ENCODE assay signal across 22 mouse cellular contexts in genomic region chr6:127875883-127876282, GRCm38 (mm10). TPM values are rescaled to one million over a fixed set of nuclear protein-coding genes. Genes with fewer than 3 reads are reported as not detected.
DNase-seq lines count a peak whose midpoint lies in the region; ATAC-seq and TF ChIP-seq lines count a peak whose summit lies in the region.
"Had no signal": no experiment of that assay in that cellular context is flagged by ENCODE, and none has a peak within 500 bp of the region (broad histone marks: within the 10 kb centered on the region; RNA-seq: fewer than 3 reads in every experiment).

No protein-coding gene starts in this region.

- no peak for TF ChIP-seq CTCF in stomach, postnatal 0 days (IDR thresholded peaks at IDR 0.05; ENCODE audit: low read depth)

- DNase-seq in embryo, embryonic 10 days (ENCODE audit: low spot score) = peak; percentile 35
- DNase-seq in embryo, embryonic 9.5 days (ENCODE audit: extremely low spot score) = no peak
- DNase-seq in embryo, embryonic 11 days = peak; percentile 44
- DNase-seq in fibroblast of lung, adult 2 months (ENCODE audit: low read depth) = peak; percentile 63
- DNase-seq in limb, embryonic 11.5 days (ENCODE audit: low spot score) = no peak
- DNase-seq in stomach, postnatal 0 days (ENCODE audit: low spot score) = no peak
- DNase-seq in layer of hippocampus, postnatal 10 days (ENCODE audit: low spot score in 2 of 2) = no peak
- DNase-seq: adrenal gland, adult 2 months; cerebellum, adult 11 months; cerebellum, postnatal 14 days; heart, postnatal 4 days; kidney, adult 18-20 months; kidney, postnatal 10 days; liver, embryonic 13.5 days had no signal

- no peak; the same call in 1 of the 2 replicates for ATAC-seq in limb, embryonic 11.5 days (ENCODE audit: insufficient number of reproducible peaks, low FRiP score, low TSS enrichment, low read depth)
- no peak for ATAC-seq in stomach, postnatal 0 days (ENCODE audit: low FRiP score, low TSS enrichment)
- ATAC-seq in frontal cortex, adult (ENCODE audit: low TSS enrichment) = no peak
- ATAC-seq: CD4-positive, CD25-positive, alpha-beta regulatory T cell, adult 4 months; lung, postnatal 0 days had no signal

- H3K27me3 ChIP-seq in limb, embryonic 11.5 days (ENCODE audit: control insufficient read depth, insufficient read depth, low read length) = no peaks in the 10 kb centered on the region
- H3K27me3 ChIP-seq in stomach, postnatal 0 days (ENCODE audit: control insufficient read depth, insufficient read depth, low read length) = no peaks in the 10 kb centered on the region
- H3K27me3 ChIP-seq: liver, embryonic 13.5 days; neural tube, embryonic 12.5 days had no signal

- H3K27ac ChIP-seq in limb, embryonic 11.5 days (replicated peaks; ENCODE audit: low read depth, low read length) = 0 out of 2 replicates have a peak overlapping the region, but pooled peaks have one; percentile 21
- no peak overlapping the region for H3K27ac ChIP-seq in stomach, postnatal 0 days (replicated peaks)
- H3K27ac ChIP-seq: liver, embryonic 13.5 days; neural tube, embryonic 12.5 days had no signal

- no peaks in the 10 kb centered on the region for H3K36me3 ChIP-seq in limb, embryonic 11.5 days (ENCODE audit: control insufficient read depth, insufficient read depth, low read length)
- H3K36me3 ChIP-seq in stomach, postnatal 0 days (ENCODE audit: control insufficient read depth, insufficient read depth, low read length) = no peaks in the 10 kb centered on the region
- H3K36me3 ChIP-seq: G1E; heart, embryonic 12.5 days; liver, embryonic 13.5 days; neural tube, embryonic 12.5 days had no signal

- H3K4me1 ChIP-seq in limb, embryonic 11.5 days (ENCODE audit: control insufficient read depth, insufficient read depth, low read length) = peaks cover 16% of the 10 kb centered on the region
- H3K4me1 ChIP-seq in stomach, postnatal 0 days (replicated peaks; ENCODE audit: control insufficient read depth, insufficient read depth) = no peaks in the 10 kb centered on the region
- H3K4me1 ChIP-seq: liver, embryonic 13.5 days; neural tube, embryonic 12.5 days had no signal

- no peak overlapping the region for H3K9ac ChIP-seq in limb, embryonic 11.5 days (ENCODE audit: low read length)
- no peak overlapping the region for H3K9ac ChIP-seq in stomach, postnatal 0 days (ENCODE audit: low read length)
- H3K9ac ChIP-seq: heart, embryonic 12.5 days; liver, embryonic 13.5 days; neural tube, embryonic 12.5 days had no signal

- H3K4me3 ChIP-seq in limb, embryonic 11.5 days (ENCODE audit: low read depth, low read length) = no peak overlapping the region
- H3K4me3 ChIP-seq in stomach, postnatal 0 days (ENCODE audit: low read depth, low read length) = no peak overlapping the region
- H3K4me3 ChIP-seq: heart, embryonic 12.5 days; liver, embryonic 13.5 days; megakaryocyte, embryonic 14.5 days; neural tube, embryonic 12.5 days had no signal

- WGBS in limb, embryonic 11.5 days = 25% methylated on average over 11 of the region's 11 CpGs
- 69% methylated on average over 11 of the region's 11 CpGs for WGBS in stomach, postnatal 0 days

- no peak overlapping the region for H3K4me2 ChIP-seq in limb, embryonic 11.5 days (ENCODE audit: low read depth, severe bottlenecking)
- no peak overlapping the region for H3K4me2 ChIP-seq in stomach, postnatal 0 days (replicated peaks; ENCODE audit: low read depth)
- H3K4me2 ChIP-seq: heart, embryonic 12.5 days; liver, embryonic 13.5 days; neural tube, embryonic 12.5 days had no signal

- TF ChIP-seq EP300 in stomach, postnatal 0 days (optimal IDR thresholded peaks at IDR 0.05) = no peak

- no peaks in the 10 kb centered on the region for H3K9me3 ChIP-seq in limb, embryonic 11.5 days (ENCODE audit: control insufficient read depth, low read length)
- H3K9me3 ChIP-seq in stomach, postnatal 0 days (ENCODE audit: control insufficient read depth, low read length) = no peaks in the 10 kb centered on the region

RNA-seq across cellular contexts. Expression of gene Tspan11, which starts 11.5 kb away (rescaled TPM):
- polyA plus RNA-seq in limb, embryonic 11.5 days (2014; fragmentation: Nextera tagmentation; extraction: Ambion mirVana) = 13.6 and 13.7 TPM in 2 replicates
- 2.3 and 2.4 TPM in 2 replicates for polyA plus RNA-seq in stomach, postnatal 0 days (2015; fragmentation: Nextera tagmentation; extraction: Ambion mirVana)
- total RNA-seq in layer of hippocampus, postnatal 10 days (2021) = 1 to 10 TPM; 2.3 to 3.7 TPM
- total RNA-seq: granulocyte monocyte progenitor cell, adult 5-6 weeks had no signal
- polyA plus RNA-seq: CD4-positive, CD25-positive, alpha-beta regulatory T cell, adult 4 months; G1E had no signal

Comparison
In these comparisons a context has a peak if more than half of its experiments do, and no peak if none do; other contexts are left out.
1. DNase-seq: peak in embryo, embryonic 10 days (single experiment), embryo, embryonic 11 days (single experiment) and fibroblast of lung, adult 2 months (single experiment); none in embryo, embryonic 9.5 days (single experiment), limb, embryonic 11.5 days (single experiment), stomach, postnatal 0 days (single experiment) and layer of hippocampus, postnatal 10 days (0 of 2).